Mouse (Mus musculus) kidney, postnatal 0 days (tissue): Measurements from ENCODE around the gene Rab27a. TPM values are rescaled to one million over a fixed set of nuclear protein-coding genes. Genes with fewer than 3 reads are reported as not detected.

Source experiments
- ATAC-seq: fragments of 200-750 bp; cut with Nextera tagmentation; replicated peaks from 2 replicates; pipeline ENCODE4 v1.8.0; 2017; ENCODE audit warnings: low read depth, moderate number of reproducible peaks, moderate TSS enrichment, moderate library complexity; ENCODE audit not compliant: low FRiP score
- DNase-seq: peaks from one replicate; pipeline ENCODE4 v3.0.0-alpha.2; 2016; ENCODE audit warnings: low spot score
- H3K27ac ChIP-seq: fragments of 300-500 bp; sonication (generic); 2 replicates; pipeline ENCODE4 v1.5.1; 2014; ENCODE audit warnings: mild to moderate bottlenecking
- H3K27me3 ChIP-seq: fragments of 300-500 bp; sonication (generic); 2 replicates; pipeline ENCODE4 v1.6.1; 2014; ENCODE audit warnings: low read length, mixed read lengths; ENCODE audit not compliant: insufficient read depth
- H3K36me3 ChIP-seq: fragments of 300-500 bp; sonication (generic); 2 replicates; pipeline ENCODE4 v1.6.1; 2014; ENCODE audit warnings: low read length, mixed read lengths; ENCODE audit not compliant: insufficient read depth
- H3K4me1 ChIP-seq: fragments of 300-500 bp; sonication (generic); replicated peaks from 2 replicates; pipeline ENCODE4 v1.6.1; 2014; ENCODE audit warnings: antibody characterized with exemption, low read length, mixed read lengths; ENCODE audit not compliant: insufficient read depth
- H3K4me2 ChIP-seq: fragments of 300-500 bp; sonication (generic); 2 replicates; pipeline ENCODE4 v1.6.1; 2014; ENCODE audit warnings: mild to moderate bottlenecking, low read length, moderate library complexity, mixed read lengths
- H3K4me3 ChIP-seq: fragments of 300-500 bp; sonication (generic); replicated peaks from 2 replicates; pipeline ENCODE4 v1.5.1; 2014; ENCODE audit warnings: low read depth, low read length
- H3K9ac ChIP-seq: fragments of 300-500 bp; sonication (generic); 2 replicates; pipeline ENCODE4 v1.6.1; 2014; ENCODE audit warnings: low read depth, low read length
- H3K9me3 ChIP-seq: fragments of 300-500 bp; sonication (generic); replicated peaks from 2 replicates; pipeline ENCODE4 v1.6.1; 2016; ENCODE audit warnings: low read length, inconsistent platforms, mixed read lengths
- CTCF ChIP-seq: IDR thresholded peaks from 2 replicates; pipeline ENCODE4 v1.5.1; 2016; ENCODE audit warnings: antibody characterized with exemption, low read depth, mild to moderate bottlenecking, moderate library complexity
- WGBS: fragments of 180-500 bp; shearing (Covaris S2); extraction: QIAGEN DNeasy Blood & Tissue Kit; methylation state at CpG from one replicate; pipeline ENCODE4 v1.1.7; 2014; 5-methylcytosine and 5-hydroxymethylcytosine counted together
- polyA plus RNA-seq: library from polyadenylated mRNA; unstranded; fragments of >200 nt; fragmentation: Nextera tagmentation; extraction: Ambion mirVana; gene quantifications from 2 replicates; pipeline ENCODE4 v1.2.1, GENCODE M21; 2015

Rab27a gene
- polyA plus RNA-seq, 1 experiment from 2014 or later = 8.9 TPM

- no peaks in the 10 kb centered on the region for H3K27me3 ChIP-seq
- peak overlapping the region; percentile 5; the same call in 1 of the 2 replicates for H3K9ac ChIP-seq
- peak overlapping the region; percentile 60 for H3K27ac ChIP-seq
- no peaks in the 10 kb centered on the region for H3K4me1 ChIP-seq
- 48% methylated on average over 10 of the region's 10 CpGs for WGBS
- DNase-seq = peak; percentile 28
- no peaks in the 10 kb centered on the region for H3K36me3 ChIP-seq
- no peak for TF ChIP-seq CTCF
- no peak overlapping the region for H3K4me2 ChIP-seq
- no peak overlapping the region for H3K4me3 ChIP-seq
- no peaks in the 10 kb centered on the region for H3K9me3 ChIP-seq
- no peak for ATAC-seq
Observed at GRCm38 (mm10) chr9:73055441-73055911, 10.8 kb downstream of the Rab27a start.

- Histone ChIP-seq H3K9me3 (no peaks in the 10 kb centered on the region), H3K27me3 (no peaks in the 10 kb centered on the region), H3K4me2 (no peak overlapping the region), H3K9ac (no peak overlapping the region), H3K27ac (no peak overlapping the region), H3K4me1 (0 out of 2 replicates have a peak, but pooled peaks cover 5% of the 10 kb centered on the region), H3K36me3 (no peaks in the 10 kb centered on the region), H3K4me3 (no peak overlapping the region)
- no peak for DNase-seq
- TF ChIP-seq CTCF = no peak
- no peak for ATAC-seq
- 93% methylated on average over 4 of the region's 4 CpGs for WGBS
Observed at GRCm38 (mm10) chr9:73059224-73059623, 14.6 kb downstream of the Rab27a start.

- Histone ChIP-seq H3K4me3 (no peak overlapping the region), H3K36me3 (no peaks in the 10 kb centered on the region), H3K9me3 (no peaks in the 10 kb centered on the region), H3K4me1 (peaks cover 16% of the 10 kb centered on the region; the same call in 1 of the 2 replicates), H3K27me3 (no peaks in the 10 kb centered on the region), H3K9ac (no peak overlapping the region), H3K4me2 (peak overlapping the region; percentile 45), H3K27ac (peak overlapping the region; percentile 42; the same call in 1 of the 2 replicates)
- DNase-seq (peak; percentile 57), ATAC-seq (0 out of 2 replicates have a peak, but pooled peaks have one; percentile 41)
- TF ChIP-seq CTCF = no peak
- WGBS = 17% methylated on average over 15 of the region's 15 CpGs
Observed at GRCm38 (mm10) chr9:73063621-73064290, 19.1 kb downstream of the Rab27a start.

- peaks cover 16% of the 10 kb centered on the region; the same call in 1 of the 2 replicates for H3K4me1 ChIP-seq
- H3K4me2 ChIP-seq = peak overlapping the region; percentile 36
- no peaks in the 10 kb centered on the region for H3K36me3 ChIP-seq
- H3K27ac ChIP-seq = no peak overlapping the region
- DNase-seq (peak; percentile 76), ATAC-seq (peak; percentile 71; the same call in 1 of the 2 replicates)
- no peak overlapping the region for H3K4me3 ChIP-seq
- no peak for TF ChIP-seq CTCF
- H3K9me3 ChIP-seq = no peaks in the 10 kb centered on the region
- H3K27me3 ChIP-seq = no peaks in the 10 kb centered on the region
- WGBS = 19% methylated on average over 10 of the region's 10 CpGs
- no peak overlapping the region for H3K9ac ChIP-seq
Observed at GRCm38 (mm10) chr9:73067086-73067485, 22.4 kb downstream of the Rab27a start.

GRCm38 (mm10) chr9:73068230-73068679 lies 23.6 kb downstream of the Rab27a start:
- 11% methylated on average over 6 of the region's 6 CpGs for WGBS
- DNase-seq = peak; percentile 74
- peak; percentile 71 for ATAC-seq

GRCm38 (mm10) chr9:73068688-73069087 lies 24.0 kb downstream of the Rab27a start:
- Histone ChIP-seq H3K36me3 (no peaks in the 10 kb centered on the region), H3K27ac (peak overlapping the region; percentile 20)
- 63% methylated on average over 6 of the region's 6 CpGs for WGBS

More at GRCm38 (mm10) chr9:73068230-73068679, 23.6 kb downstream of the Rab27a start:
- no peak overlapping the region for H3K9ac ChIP-seq
- H3K27me3 ChIP-seq = no peaks in the 10 kb centered on the region
- H3K4me3 ChIP-seq = no peak overlapping the region
- H3K36me3 ChIP-seq = no peaks in the 10 kb centered on the region
- no peaks in the 10 kb centered on the region for H3K9me3 ChIP-seq
- peak overlapping the region; percentile 73 for H3K27ac ChIP-seq
- peaks cover 16% of the 10 kb centered on the region; the same call in 1 of the 2 replicates for H3K4me1 ChIP-seq
- no peak overlapping the region for H3K4me2 ChIP-seq
- 0 out of 2 replicates have a peak, but pooled peaks have one; percentile 3 for TF ChIP-seq CTCF

More at GRCm38 (mm10) chr9:73068688-73069087, 24.0 kb downstream of the Rab27a start:
- Histone ChIP-seq H3K9ac (no peak overlapping the region), H3K9me3 (no peaks in the 10 kb centered on the region), H3K4me3 (no peak overlapping the region), H3K4me1 (peaks cover 12% of the 10 kb centered on the region; the same call in 1 of the 2 replicates), H3K27me3 (no peaks in the 10 kb centered on the region), H3K4me2 (no peak overlapping the region)
- 0 out of 2 replicates have a peak, but pooled peaks have one; percentile 1 for TF ChIP-seq CTCF
- no peak for ATAC-seq
- DNase-seq = no peak
